Mouse (Mus musculus) lung, adult 2 months (tissue): ENCODE data around the gene Tnfaip1.

Experiments used
- CTCF ChIP-seq: fragments of 200-500 bp; IDR thresholded peaks from 2 replicates; pipeline ENCODE4 v1.5.1; 2011; ENCODE audit warnings: mild to moderate bottlenecking, low read length, control low read depth; ENCODE audit not compliant: insufficient read depth
- POLR2A ChIP-seq: fragments of 200-500 bp; IDR thresholded peaks from 2 replicates; pipeline ENCODE4 v1.6.1; 2011; ENCODE audit warnings: low read depth, mild to moderate bottlenecking, control low read depth, low read length, borderline replicate concordance; ENCODE audit errors: extremely low read depth

DNA sequence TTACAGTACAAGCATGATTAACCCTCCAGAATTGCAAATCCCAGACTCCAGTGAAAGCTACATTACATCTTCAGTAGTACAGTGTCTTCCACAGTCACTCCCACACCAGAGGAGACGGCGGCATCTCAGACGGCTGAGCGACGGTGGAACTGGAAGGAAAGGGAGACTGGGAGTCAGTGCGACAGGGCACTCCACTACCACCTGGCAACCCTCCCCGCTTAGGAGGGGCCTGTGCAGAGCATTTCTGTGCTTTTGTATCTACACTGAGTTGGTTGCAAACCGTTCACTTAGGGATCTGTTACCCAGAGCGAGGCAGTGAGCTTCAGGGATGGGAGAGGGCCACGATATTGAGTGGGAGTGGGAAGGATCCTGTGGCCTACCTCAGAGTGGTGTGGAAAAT is 32.7 kb upstream of the Tnfaip1 start:
- TF ChIP-seq CTCF (no peak), POLR2A (no peak)
